Mouse (Mus musculus) bone marrow, adult 2 months (tissue): ENCODE measurements at regions not wholly inside any gene's neighbourhood (a gene's known extent, or its start where the extent isn't known, plus 50 kb on each side); places are given as distances from the start of the nearest gene placed in this dataset.

Experiments used
- CTCF ChIP-seq: fragments of 200-500 bp; IDR thresholded peaks from 2 replicates; pipeline ENCODE4 v1.5.1; 2011; ENCODE audit warnings: low read length, control low read depth; ENCODE audit not compliant: control insufficient read depth, insufficient read depth
- POLR2A ChIP-seq: fragments of 200-500 bp; IDR thresholded peaks from 2 replicates; pipeline ENCODE4 v1.6.1; 2011; ENCODE audit warnings: low read depth, mild to moderate bottlenecking, control low read depth, low read length, borderline replicate concordance; ENCODE audit not compliant: control insufficient read depth

DNA sequence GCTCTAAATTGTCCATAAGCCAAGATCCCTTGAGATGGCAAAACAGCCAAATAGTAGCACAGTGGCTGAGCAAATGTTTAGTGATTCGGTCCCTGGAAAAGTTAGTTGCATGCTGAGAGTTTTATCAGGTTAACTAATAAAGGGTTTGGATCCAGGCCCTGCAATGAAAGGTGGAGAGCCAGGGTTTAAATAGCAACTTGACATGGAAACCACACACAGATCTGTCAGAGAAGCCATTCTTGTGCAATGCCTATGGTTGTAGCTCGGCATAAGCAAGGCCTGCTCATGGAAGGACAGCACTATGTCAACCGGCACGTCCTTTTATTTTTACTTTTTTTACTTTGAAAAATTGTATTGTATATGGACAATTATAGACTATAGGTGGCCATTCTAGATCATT is 92.3 kb downstream of the Dusp6 start:
- TF ChIP-seq CTCF (no peak), POLR2A (no peak)
